ENCODE assay signal across 25 mouse cellular contexts in the genomic region with DNA sequence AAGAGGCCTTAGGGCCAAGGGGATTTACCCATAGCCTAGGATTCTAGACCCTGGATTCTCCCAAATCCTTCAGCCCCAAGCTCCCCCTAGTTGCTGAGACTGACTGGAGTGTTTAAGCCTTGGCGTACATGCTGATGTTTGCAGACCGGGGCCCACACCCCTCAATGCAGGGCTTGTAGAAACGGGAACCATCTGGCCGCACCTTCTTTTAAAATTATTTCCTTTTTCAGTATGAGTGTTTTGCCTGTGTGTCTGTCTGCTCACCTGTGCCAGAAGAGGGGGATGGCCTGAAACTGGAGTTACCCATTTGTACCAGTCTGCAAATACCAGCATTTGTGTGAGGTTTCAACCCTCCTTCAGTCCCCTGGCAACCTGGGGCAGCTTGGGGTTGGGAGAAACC. TPM values are rescaled to one million over a fixed set of nuclear protein-coding genes. Genes with fewer than 3 reads are reported as not detected.
"Had no signal": no experiment of that assay in that cellular context is flagged by ENCODE, and none has a peak within 500 bp of the region (broad histone marks: within the 10 kb centered on the region; RNA-seq: fewer than 3 reads in every experiment).

No protein-coding gene starts in this region.

- H3K36me3 ChIP-seq: limb, embryonic 12.5 days; midbrain, embryonic 12.5 days had no signal

- H3K9ac ChIP-seq: limb, embryonic 12.5 days; limb, embryonic 15.5 days; liver, embryonic 14.5 days; liver, postnatal 0 days; midbrain, embryonic 12.5 days had no signal

- H3K27ac ChIP-seq: limb, embryonic 12.5 days; limb, embryonic 15.5 days; liver, embryonic 14.5 days; midbrain, embryonic 12.5 days had no signal

- H3K4me3 ChIP-seq: limb, embryonic 12.5 days; limb, embryonic 15.5 days; midbrain, embryonic 12.5 days had no signal

- DNase-seq: kidney, adult 11 months; kidney, adult 8-10 months; kidney, postnatal 14 days; left cerebral cortex, postnatal 4 days; liver, postnatal 0 days; lung, postnatal 14 days; lung, postnatal 4 days; right cerebral cortex, adult 18-20 months; right cerebral cortex, postnatal 14 days; right cerebral cortex, postnatal 4 days; thymus, adult 2 months; thymus, postnatal 14 days; thymus, postnatal 4 days had no signal

- H3K4me2 ChIP-seq: limb, embryonic 12.5 days; limb, embryonic 15.5 days; liver, embryonic 11.5 days; midbrain, embryonic 12.5 days had no signal

- H3K9me3 ChIP-seq: limb, embryonic 12.5 days; limb, embryonic 15.5 days; midbrain, embryonic 12.5 days had no signal

- ATAC-seq: midbrain, embryonic 16.5 days had no signal

RNA-seq across cellular contexts. Expression of gene Slc2a7, which starts 50.9 kb away (rescaled TPM):
- polyA plus RNA-seq: intestine, embryonic 14.5 days; kidney, embryonic 16.5 days; limb, embryonic 12.5 days; limb, embryonic 15.5 days; liver, embryonic 11.5 days; liver, postnatal 0 days; lung, embryonic 16.5 days; midbrain, embryonic 12.5 days; midbrain, embryonic 16.5 days; neural tube, embryonic 11.5 days; neural tube, embryonic 14.5 days; stomach, embryonic 14.5 days had no signal
